Mouse (Mus musculus): ENCODE data around the gene Eif5.
"Not testable (repeated sequence)": the region's sequence is repeated elsewhere in the genome, so short reads cannot be mapped to it uniquely, and the experiment has no call there.

Gene Eif5

GRCm38 (mm10) chr12:111524883-111525282 lies 12.9 kb upstream of the Eif5 start:
- no peak for DNase-seq (ENCODE audit: low read depth, low spot score)

GRCm38 (mm10) chr12:111527643-111528281 lies 10.1 kb upstream of the Eif5 start:
- no peak for DNase-seq (ENCODE audit: low read depth, low spot score)

DNA sequence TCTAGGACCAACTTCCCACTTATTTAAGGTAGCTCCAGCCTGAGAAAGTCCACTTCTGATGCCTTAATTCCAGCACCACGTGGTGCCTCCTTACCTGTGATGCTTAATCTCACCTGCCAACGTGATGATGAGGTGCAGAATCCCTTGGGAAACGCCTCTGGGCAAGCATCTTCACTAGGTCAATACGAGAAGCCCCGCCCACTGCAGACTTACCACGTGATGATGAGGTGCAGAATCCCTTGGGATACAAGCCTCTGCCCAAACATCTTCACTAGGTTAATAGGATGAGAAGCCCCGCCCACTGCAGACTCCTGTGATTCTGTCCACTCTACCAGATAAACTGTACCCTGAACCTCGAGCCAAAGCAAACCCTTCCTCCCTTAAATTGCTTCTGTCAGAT lies 8.6 kb upstream of the Eif5 start:
- DNase-seq (ENCODE audit: low read depth, low spot score) = no peak

GRCm38 (mm10) chr12:111533096-111533794 lies 4.6 kb upstream of the Eif5 start:
- no peak for DNase-seq (ENCODE audit: low read depth, low spot score)

GRCm38 (mm10) chr12:111535281-111535680 lies 2.5 kb upstream of the Eif5 start:
- DNase-seq (ENCODE audit: low read depth, low spot score) = no peak

GRCm38 (mm10) chr12:111535762-111536161 lies 2.1 kb upstream of the Eif5 start:
- no peak for DNase-seq (ENCODE audit: low read depth, low spot score)

DNA sequence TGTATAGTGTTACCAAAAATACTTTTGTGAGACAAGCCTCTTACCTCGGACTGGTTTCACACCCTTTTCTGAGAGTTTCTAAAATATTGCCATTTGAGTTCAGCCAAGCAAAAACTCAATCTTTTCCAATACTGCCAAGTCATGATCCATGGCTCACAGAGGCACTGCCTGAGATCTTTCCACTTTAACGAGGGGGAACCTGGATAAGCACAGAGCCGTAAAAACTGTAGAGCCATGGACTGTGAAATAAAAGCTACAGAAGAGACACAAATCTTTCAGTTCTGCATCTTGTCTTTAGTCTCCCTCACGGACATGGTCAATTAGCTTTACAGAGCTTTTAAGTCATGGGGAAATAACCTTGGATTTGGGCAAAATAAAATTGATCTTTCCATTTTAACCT lies 1.1 kb upstream of the Eif5 start:
- DNase-seq (ENCODE audit: low read depth, low spot score) = no peak

- no peak for DNase-seq (ENCODE audit: low read depth, low spot score)
These were observed 475 bp upstream of the Eif5 start for GRCm38 (mm10) chr12:111537341-111537740.

- DNase-seq (ENCODE audit: low read depth, low spot score) = no peak
These were observed 650 bp downstream of the Eif5 start for GRCm38 (mm10) chr12:111538292-111539040.

- DNase-seq (ENCODE audit: low read depth, low spot score) = no peak
These were observed 1.2 kb downstream of the Eif5 start for GRCm38 (mm10) chr12:111539041-111539345.

- no peak for DNase-seq (ENCODE audit: low read depth, low spot score)
These were observed 9.3 kb downstream of the Eif5 start for GRCm38 (mm10) chr12:111547070-111547469.

DNA sequence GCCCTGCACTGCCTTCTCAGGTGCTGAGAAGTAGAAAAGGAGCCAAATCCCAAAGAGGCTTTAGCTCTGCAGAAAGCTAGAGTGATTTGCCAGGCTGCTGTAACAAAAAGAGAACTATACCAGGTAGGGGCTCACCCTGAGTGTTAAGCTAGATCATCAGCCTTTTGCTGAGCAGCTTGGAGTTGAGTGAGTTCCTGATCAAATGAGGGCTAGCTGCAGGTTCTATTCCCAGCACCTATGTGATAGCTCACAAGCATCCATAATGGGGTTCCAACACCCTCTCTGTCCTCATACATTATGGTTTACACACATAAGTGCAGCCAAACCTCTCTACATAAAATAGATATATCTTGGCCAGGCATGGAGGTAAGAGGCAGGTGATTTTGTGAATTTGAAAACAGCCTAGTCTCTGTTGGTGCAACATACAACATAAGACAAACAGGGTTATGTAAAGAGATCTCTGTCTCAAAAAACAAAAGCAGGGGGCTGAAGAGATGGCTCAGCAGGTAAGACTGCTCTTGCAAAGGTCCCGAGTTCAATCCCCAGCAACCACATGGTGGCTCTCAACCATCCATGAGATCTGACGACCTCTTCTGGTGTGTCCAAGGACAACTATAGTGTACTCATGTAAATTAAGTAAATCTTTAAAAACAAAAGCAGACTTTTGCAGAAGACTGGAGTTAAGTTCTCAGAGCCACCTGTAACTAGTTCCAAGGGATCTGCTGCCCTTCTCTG lies 10.9 kb downstream of the Eif5 start:
- DNase-seq (ENCODE audit: low read depth, low spot score) = no peak

DNA sequence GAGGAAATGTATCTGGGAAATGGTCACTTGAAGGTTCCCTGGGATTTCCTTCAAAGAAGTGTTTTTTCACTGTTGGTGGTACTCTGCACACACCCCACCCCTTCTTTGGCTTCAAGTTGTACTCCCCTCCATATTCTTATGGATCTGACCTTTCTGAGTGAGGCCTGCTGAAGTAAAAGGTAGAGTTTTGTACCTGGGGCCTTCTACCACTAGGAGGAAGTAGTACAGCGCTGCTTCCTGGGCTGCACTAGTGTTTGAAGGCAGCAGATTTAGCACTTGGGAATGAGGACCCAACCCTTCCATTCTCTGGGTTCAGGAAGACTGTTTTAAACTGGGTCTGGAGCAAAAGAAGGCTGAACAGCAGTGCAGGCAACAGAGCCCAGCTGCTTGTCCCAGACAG lies 12.9 kb downstream of the Eif5 start:
- no peak for DNase-seq (ENCODE audit: low read depth, low spot score)

GRCm38 (mm10) chr12:111552342-111552741 lies 14.5 kb downstream of the Eif5 start:
- DNase-seq (ENCODE audit: low read depth, low spot score) = no peak

DNA sequence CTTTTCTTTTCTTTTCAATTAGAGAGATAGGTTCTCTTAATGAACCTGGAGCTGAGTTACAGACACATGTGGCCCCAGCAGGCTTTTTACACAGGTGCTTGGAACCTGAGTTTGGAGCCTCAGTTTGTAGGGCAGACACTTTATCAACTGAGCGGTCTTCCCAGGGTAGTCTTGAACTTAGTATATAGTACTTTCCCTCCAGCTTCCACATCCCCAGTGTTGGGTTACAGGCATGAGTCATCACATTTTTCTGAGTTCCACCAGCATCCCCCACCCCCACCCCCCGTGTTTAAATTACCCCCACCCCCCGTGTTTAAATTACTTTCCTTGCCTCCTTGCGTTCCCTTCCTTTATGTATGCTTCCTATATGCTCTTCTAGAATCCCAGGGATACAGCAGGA lies 17.5 kb downstream of the Eif5 start:
- DNase-seq (ENCODE audit: low read depth, low spot score) = no peak

DNA sequence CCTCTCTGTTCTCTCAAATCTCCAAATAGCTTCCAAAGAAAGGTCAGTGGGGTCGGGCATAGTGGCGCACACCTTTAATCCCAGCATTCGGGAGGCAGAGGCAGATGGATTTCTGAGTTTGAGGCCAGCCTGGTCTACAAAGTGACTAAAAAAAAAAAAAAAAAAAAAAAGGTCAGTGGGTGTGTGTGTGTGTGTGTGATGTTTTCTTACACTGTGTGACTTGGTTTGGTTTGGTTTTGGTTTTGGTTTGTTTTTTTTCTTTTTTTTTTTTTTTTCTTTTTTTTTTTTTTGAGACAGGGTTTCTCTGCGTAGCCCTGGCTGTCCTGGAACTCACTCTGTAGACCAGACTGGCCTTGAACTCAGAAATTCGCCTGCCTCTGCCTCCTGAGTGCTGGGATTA lies 18.1 kb downstream of the Eif5 start:
- not testable (repeated sequence) for DNase-seq (ENCODE audit: low read depth, low spot score)

GRCm38 (mm10) chr12:111557538-111557937 lies 19.7 kb downstream of the Eif5 start:
- no peak for DNase-seq (ENCODE audit: low read depth, low spot score)

GRCm38 (mm10) chr12:111558655-111559054 lies 20.8 kb downstream of the Eif5 start:
- DNase-seq (ENCODE audit: low read depth, low spot score) = no peak

GRCm38 (mm10) chr12:111559647-111560258 lies 21.9 kb downstream of the Eif5 start:
- DNase-seq (ENCODE audit: low read depth, low spot score) = no peak

DNA sequence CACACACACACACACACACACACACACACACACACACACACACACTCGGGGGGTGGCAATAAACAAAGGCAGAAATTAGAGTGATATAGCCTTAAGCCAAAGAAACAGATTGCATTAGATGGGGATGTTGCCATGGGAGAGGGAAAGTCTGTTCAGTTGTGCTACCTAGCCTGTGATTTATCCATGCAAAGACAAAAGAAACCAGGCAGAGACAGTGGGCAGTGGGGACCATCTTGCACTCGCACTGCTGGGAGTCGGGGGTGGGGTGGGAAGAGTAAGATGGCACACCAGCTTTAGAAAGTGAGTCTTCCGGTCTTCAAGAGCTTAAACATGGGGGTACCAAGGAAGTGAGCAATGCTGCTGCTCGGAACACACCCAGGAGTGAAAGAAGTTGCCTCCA lies 22.5 kb downstream of the Eif5 start:
- no peak for DNase-seq (ENCODE audit: low read depth, low spot score)

- no peak for DNase-seq (ENCODE audit: low read depth, low spot score)
These were observed 24.5 kb downstream of the Eif5 start for GRCm38 (mm10) chr12:111562276-111562814.

Measured in WW6 (cell line).